Mouse (Mus musculus): ENCODE measurements around the gene Serf2. TPM values are rescaled to one million over a fixed set of nuclear protein-coding genes. Genes with fewer than 3 reads are reported as not detected.
A peak's percentile ranks its signal among the peaks of the same experiment; 100 is the strongest.

The Serf2 gene
- 209 and 224 TPM in 2 replicates for polyA plus RNA-seq (2015; fragmentation: Nextera tagmentation; extraction: Ambion mirVana)

- under 1% methylated on average over 65 of the region's 74 CpGs for WGBS (ENCODE audit: insufficient replicate concordance)
- Histone ChIP-seq H3K27ac (ENCODE audit: low read length) (peak within 1 kb of the TSS; percentile 92), H3K4me1 (ENCODE audit: control insufficient read depth, low read depth, low read length) (peaks cover 22% of the 10 kb centered on the region), H3K4me3 (ENCODE audit: low read depth, low read length) (peak within 1 kb of the TSS; percentile 99), H3K4me2 (ENCODE audit: low read depth, low read length) (peak within 1 kb of the TSS; percentile 89), H3K9me3 (replicated peaks; ENCODE audit: control insufficient read depth, low read length) (no peaks in the 10 kb centered on the region), H3K27me3 (ENCODE audit: control insufficient read depth, insufficient read depth, low read depth, low read length) (no peaks in the 10 kb centered on the region), H3K36me3 (ENCODE audit: control insufficient read depth, insufficient read depth) (0 out of 2 replicates have a peak, but pooled peaks cover 3% of the 10 kb centered on the region), H3K9ac (ENCODE audit: low read depth, low read length) (peak within 1 kb of the TSS; percentile 99)
- peak; percentile 97 for ATAC-seq (ENCODE audit: low read depth)
Observed at GRCm38 (mm10) chr2:121448739-121449535, at the start of gene Serf2. Gene Serf2 (plus strand): TSS chr2:121449195.

- Histone ChIP-seq H3K9me3 (replicated peaks; ENCODE audit: control insufficient read depth, low read length) (no peaks in the 10 kb centered on the region), H3K9ac (ENCODE audit: low read depth, low read length) (no peak overlapping the region), H3K4me1 (ENCODE audit: control insufficient read depth, low read depth, low read length) (no peaks in the 10 kb centered on the region), H3K4me2 (ENCODE audit: low read depth, low read length) (no peak overlapping the region), H3K27me3 (ENCODE audit: control insufficient read depth, insufficient read depth, low read depth, low read length) (no peaks in the 10 kb centered on the region), H3K4me3 (ENCODE audit: low read depth, low read length) (no peak overlapping the region), H3K27ac (ENCODE audit: low read length) (no peak overlapping the region), H3K36me3 (ENCODE audit: control insufficient read depth, insufficient read depth) (no peaks in the 10 kb centered on the region)
- no peak for ATAC-seq (ENCODE audit: low read depth)
Observed at GRCm38 (mm10) chr2:121403296-121403695, 45.7 kb upstream of the Serf2 start.

DNA sequence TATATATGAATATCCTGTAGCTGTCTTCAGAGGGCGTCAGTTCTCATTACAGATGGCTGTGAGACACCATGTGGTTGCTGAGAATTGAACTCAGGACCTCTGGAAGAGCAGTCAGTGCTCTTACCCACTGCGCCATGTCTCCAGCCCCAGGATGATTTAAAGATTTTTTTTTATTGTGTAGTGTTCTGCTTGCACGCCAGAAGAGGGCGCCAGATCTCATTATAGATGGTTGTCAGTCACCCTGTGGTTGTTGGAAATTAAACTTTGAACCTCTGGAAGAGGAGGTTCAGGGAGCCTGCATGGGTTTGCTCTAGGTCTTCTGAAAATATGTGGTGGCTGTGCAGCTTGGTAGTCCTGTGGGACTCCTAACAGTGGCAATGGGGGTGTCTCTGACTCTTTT lies 40.8 kb upstream of the Serf2 start:
- WGBS (ENCODE audit: insufficient replicate concordance) = 20% methylated on average over 4 of the region's 4 CpGs
- no peaks in the 10 kb centered on the region for H3K36me3 ChIP-seq (ENCODE audit: control insufficient read depth, insufficient read depth)
- ATAC-seq (ENCODE audit: low read depth) = no peak
- H3K27me3 ChIP-seq (ENCODE audit: control insufficient read depth, insufficient read depth, low read depth, low read length) = no peaks in the 10 kb centered on the region
- H3K9ac ChIP-seq (ENCODE audit: low read depth, low read length) = no peak overlapping the region
- H3K4me2 ChIP-seq (ENCODE audit: low read depth, low read length) = no peak overlapping the region
- H3K4me3 ChIP-seq (ENCODE audit: low read depth, low read length) = no peak overlapping the region
- H3K4me1 ChIP-seq (ENCODE audit: control insufficient read depth, low read depth, low read length) = peaks cover 6% of the 10 kb centered on the region
- no peaks in the 10 kb centered on the region for H3K9me3 ChIP-seq (replicated peaks; ENCODE audit: control insufficient read depth, low read length)
- H3K27ac ChIP-seq (ENCODE audit: low read length) = no peak overlapping the region

DNA sequence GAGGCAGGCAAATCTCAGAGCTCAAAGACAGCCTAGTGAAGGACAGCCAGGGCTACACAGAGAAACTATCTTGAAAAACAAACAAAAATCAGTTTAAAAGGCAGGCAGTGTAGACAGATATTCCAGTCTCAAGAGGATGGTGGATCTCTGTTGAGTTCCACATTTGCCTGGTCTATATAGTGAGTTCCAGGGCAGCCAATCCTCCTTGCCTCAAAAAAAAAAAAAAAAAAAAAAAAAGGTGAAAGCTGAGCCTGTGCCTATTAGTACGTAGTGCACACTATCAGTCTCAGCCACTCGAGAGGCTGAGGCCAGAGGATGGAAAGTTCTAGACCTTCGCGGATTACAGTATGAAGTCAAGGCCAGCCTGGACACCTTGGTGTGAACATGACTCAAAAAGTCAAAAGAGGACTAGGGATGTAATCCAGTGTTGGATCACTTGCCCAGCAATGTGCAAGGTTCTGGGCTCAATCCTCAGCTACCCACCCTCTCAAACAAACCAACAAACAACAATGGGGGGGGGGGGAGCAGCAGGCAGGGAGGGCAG lies 36.1 kb upstream of the Serf2 start:
- H3K4me1 ChIP-seq (ENCODE audit: control insufficient read depth, low read depth, low read length) = peaks cover 18% of the 10 kb centered on the region
- no peak for ATAC-seq (ENCODE audit: low read depth)
- peak overlapping the region; percentile 91 for H3K9ac ChIP-seq (ENCODE audit: low read depth, low read length)
- WGBS (ENCODE audit: insufficient replicate concordance) = under 1% methylated on average over 4 of the region's 4 CpGs
- no peaks in the 10 kb centered on the region for H3K27me3 ChIP-seq (ENCODE audit: control insufficient read depth, insufficient read depth, low read depth, low read length)
- H3K27ac ChIP-seq (ENCODE audit: low read length) = peak overlapping the region; percentile 87
- peak overlapping the region; percentile 95 for H3K4me3 ChIP-seq (ENCODE audit: low read depth, low read length)
- H3K9me3 ChIP-seq (replicated peaks; ENCODE audit: control insufficient read depth, low read length) = no peaks in the 10 kb centered on the region
- peak overlapping the region; percentile 85 for H3K4me2 ChIP-seq (ENCODE audit: low read depth, low read length)
- no peaks in the 10 kb centered on the region for H3K36me3 ChIP-seq (ENCODE audit: control insufficient read depth, insufficient read depth)

DNA sequence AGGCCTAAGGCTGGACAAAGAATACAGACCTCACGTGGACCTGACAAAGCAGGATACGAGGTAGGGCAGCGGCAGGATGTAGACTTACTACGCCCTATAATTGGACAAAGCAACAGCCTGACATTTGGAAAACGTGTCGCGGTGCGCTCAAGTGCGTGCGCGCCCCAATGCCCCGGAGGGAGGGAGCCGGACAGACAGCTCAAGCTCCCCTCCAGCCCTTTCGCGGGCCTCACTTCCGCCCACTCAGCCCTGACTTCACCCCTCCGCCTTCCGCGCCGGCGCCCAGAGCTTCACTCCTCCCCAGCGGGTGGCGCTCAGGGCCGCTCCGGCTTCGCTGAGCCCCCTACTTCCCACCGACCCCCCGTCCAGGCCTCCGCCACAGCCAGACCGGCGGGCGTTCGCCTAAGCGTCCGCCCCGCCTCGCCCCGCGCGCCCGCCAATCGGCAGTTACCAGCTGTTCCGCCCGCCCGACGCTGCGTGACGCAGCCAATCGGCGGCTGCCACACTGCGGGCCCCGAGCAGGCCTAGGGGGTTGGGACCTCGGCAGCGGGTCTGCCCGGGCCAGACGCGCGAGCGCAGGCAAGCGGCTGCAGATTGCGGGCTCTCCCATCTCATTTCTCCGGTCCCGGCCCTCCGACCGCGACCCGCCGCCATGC lies 35.5 kb upstream of the Serf2 start, which contains the start of the genes Pdia3 and Catsper2:
Gene Pdia3 (plus strand): TSS at position 389 of the 656 bp plus-strand sequence.
Gene Catsper2 (minus strand): TSS at position 406 of the 656 bp plus-strand sequence.
- no peaks in the 10 kb centered on the region for H3K27me3 ChIP-seq (ENCODE audit: control insufficient read depth, insufficient read depth, low read depth, low read length)
- H3K4me3 ChIP-seq (ENCODE audit: low read depth, low read length) = peak within 1 kb of the TSS; percentile 95
- peak within 1 kb of the TSS; percentile 93 for H3K27ac ChIP-seq (ENCODE audit: low read length)
- H3K4me1 ChIP-seq (ENCODE audit: control insufficient read depth, low read depth, low read length) = peaks cover 18% of the 10 kb centered on the region
- H3K9ac ChIP-seq (ENCODE audit: low read depth, low read length) = peak within 1 kb of the TSS; percentile 97
- no peaks in the 10 kb centered on the region for H3K9me3 ChIP-seq (replicated peaks; ENCODE audit: control insufficient read depth, low read length)
- peak within 1 kb of the TSS; percentile 85 for H3K4me2 ChIP-seq (ENCODE audit: low read depth, low read length)
- WGBS (ENCODE audit: insufficient replicate concordance) = under 1% methylated on average over 68 of the region's 68 CpGs
- H3K36me3 ChIP-seq (ENCODE audit: control insufficient read depth, insufficient read depth) = no peaks in the 10 kb centered on the region; the same call in 1 of the 2 replicates
- ATAC-seq (ENCODE audit: low read depth) = peak; percentile 98

DNA sequence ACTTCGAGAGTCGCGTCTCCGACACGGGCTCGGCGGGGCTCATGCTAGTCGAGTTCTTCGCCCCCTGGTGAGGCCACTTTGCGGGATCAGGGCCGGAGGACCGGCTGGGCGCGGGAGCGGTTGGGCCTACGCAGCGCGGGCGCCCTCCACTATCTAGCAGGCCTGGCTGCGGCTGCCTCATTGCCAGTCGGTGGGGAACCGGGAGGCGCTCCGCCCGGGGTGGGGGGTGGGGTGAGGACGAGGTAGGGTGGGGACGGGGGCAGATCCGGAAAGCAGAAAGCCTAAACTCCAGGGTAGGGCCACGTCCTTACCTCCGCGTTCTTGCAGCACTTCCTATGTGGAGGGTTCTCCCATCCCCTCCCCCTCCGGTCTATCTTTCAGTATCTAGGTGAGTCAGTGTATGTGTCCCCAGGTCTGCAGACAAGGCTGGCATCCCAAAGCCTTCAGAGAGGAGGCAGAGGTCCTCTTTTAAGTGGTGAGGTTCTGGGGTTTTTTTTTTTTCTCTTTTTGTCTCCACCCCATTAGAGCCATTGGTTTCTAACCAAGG lies 34.8 kb upstream of the Serf2 start:
- WGBS (ENCODE audit: insufficient replicate concordance) = 0% methylated on average over 32 of the region's 32 CpGs
- Histone ChIP-seq H3K9me3 (replicated peaks; ENCODE audit: control insufficient read depth, low read length) (no peaks in the 10 kb centered on the region), H3K4me3 (ENCODE audit: low read depth, low read length) (peak overlapping the region; percentile 95), H3K27ac (ENCODE audit: low read length) (peak overlapping the region; percentile 93), H3K27me3 (ENCODE audit: control insufficient read depth, insufficient read depth, low read depth, low read length) (no peaks in the 10 kb centered on the region), H3K4me2 (ENCODE audit: low read depth, low read length) (peak overlapping the region; percentile 66), H3K36me3 (ENCODE audit: control insufficient read depth, insufficient read depth) (no peaks in the 10 kb centered on the region; the same call in 1 of the 2 replicates), H3K9ac (ENCODE audit: low read depth, low read length) (peak overlapping the region; percentile 97), H3K4me1 (ENCODE audit: control insufficient read depth, low read depth, low read length) (peaks cover 18% of the 10 kb centered on the region)
- peak; percentile 58 for ATAC-seq (ENCODE audit: low read depth)

DNA sequence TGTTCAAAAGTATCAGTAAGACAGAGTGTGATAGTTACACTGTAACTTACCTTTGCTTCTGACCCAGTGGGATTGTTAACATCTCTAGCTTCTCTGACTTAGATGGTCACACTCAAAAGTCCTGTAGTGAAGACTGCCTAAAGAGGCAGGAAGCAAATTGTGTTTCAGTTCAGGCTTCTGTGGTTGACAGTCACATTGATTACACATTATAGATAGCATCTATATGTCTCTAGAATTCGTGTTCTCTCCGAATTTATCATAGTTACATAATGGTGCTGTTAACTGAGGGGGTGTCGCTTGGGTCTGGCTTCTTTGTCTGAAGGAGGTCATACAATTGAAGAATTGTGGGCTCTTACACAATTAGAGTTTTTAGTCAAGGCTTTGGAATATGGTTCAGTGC lies 33.9 kb upstream of the Serf2 start:
- 23% methylated on average over 3 of the region's 3 CpGs for WGBS (ENCODE audit: insufficient replicate concordance)
- no peaks in the 10 kb centered on the region; the same call in 1 of the 2 replicates for H3K36me3 ChIP-seq (ENCODE audit: control insufficient read depth, insufficient read depth)
- peak overlapping the region; percentile 66 for H3K4me2 ChIP-seq (ENCODE audit: low read depth, low read length)
- ATAC-seq (ENCODE audit: low read depth) = no peak
- H3K4me1 ChIP-seq (ENCODE audit: control insufficient read depth, low read depth, low read length) = peaks cover 18% of the 10 kb centered on the region
- no peak overlapping the region for H3K27ac ChIP-seq (ENCODE audit: low read length)
- H3K9ac ChIP-seq (ENCODE audit: low read depth, low read length) = no peak overlapping the region; the same call in 1 of the 2 replicates
- H3K4me3 ChIP-seq (ENCODE audit: low read depth, low read length) = peak overlapping the region; percentile 35
- no peaks in the 10 kb centered on the region for H3K9me3 ChIP-seq (replicated peaks; ENCODE audit: control insufficient read depth, low read length)
- H3K27me3 ChIP-seq (ENCODE audit: control insufficient read depth, insufficient read depth, low read depth, low read length) = no peaks in the 10 kb centered on the region

- peak overlapping the region; percentile 66; the same call in 1 of the 2 replicates for H3K4me2 ChIP-seq (ENCODE audit: low read depth, low read length)
- H3K36me3 ChIP-seq (ENCODE audit: control insufficient read depth, insufficient read depth) = no peaks in the 10 kb centered on the region; the same call in 1 of the 2 replicates
- H3K27ac ChIP-seq (ENCODE audit: low read length) = no peak overlapping the region
- H3K27me3 ChIP-seq (ENCODE audit: control insufficient read depth, insufficient read depth, low read depth, low read length) = no peaks in the 10 kb centered on the region
- no peaks in the 10 kb centered on the region for H3K9me3 ChIP-seq (replicated peaks; ENCODE audit: control insufficient read depth, low read length)
- H3K9ac ChIP-seq (ENCODE audit: low read depth, low read length) = no peak overlapping the region
- peaks cover 18% of the 10 kb centered on the region for H3K4me1 ChIP-seq (ENCODE audit: control insufficient read depth, low read depth, low read length)
- peak overlapping the region; percentile 35; the same call in 1 of the 2 replicates for H3K4me3 ChIP-seq (ENCODE audit: low read depth, low read length)
- WGBS (ENCODE audit: insufficient replicate concordance) = 63% methylated on average over 3 of the region's 3 CpGs
- no peak for ATAC-seq (ENCODE audit: low read depth)
Observed at GRCm38 (mm10) chr2:121415591-121415990, 33.4 kb upstream of the Serf2 start.
